Mouse (Mus musculus): ENCODE results near the gene Srgap1. TPM values are rescaled to one million over a fixed set of nuclear protein-coding genes. Genes with fewer than 3 reads are reported as not detected.

Gene Srgap1
- polyA plus RNA-seq, 1 experiment: 4.9 TPM

- DNase-seq (ENCODE audit: low spot score): no peak
Measured at GRCm38 (mm10) chr10:122017063-122017462, 30.1 kb downstream of the Srgap1 start.

- DNase-seq (ENCODE audit: low spot score): no peak
Measured at GRCm38 (mm10) chr10:122016631-122017030, 30.5 kb downstream of the Srgap1 start.

GRCm38 (mm10) chr10:122012321-122012720, 34.8 kb downstream of the Srgap1 start:
- DNase-seq (ENCODE audit: low spot score): no peak

GRCm38 (mm10) chr10:122008731-122009391, 38.3 kb downstream of the Srgap1 start:
- DNase-seq (ENCODE audit: low spot score): no peak

GRCm38 (mm10) chr10:122008370-122008730, 38.8 kb downstream of the Srgap1 start:
- DNase-seq (ENCODE audit: low spot score): no peak

GRCm38 (mm10) chr10:122006606-122007005, 40.5 kb downstream of the Srgap1 start:
- DNase-seq (ENCODE audit: low spot score): no peak

GRCm38 (mm10) chr10:122006151-122006550, 41.0 kb downstream of the Srgap1 start:
- DNase-seq (ENCODE audit: low spot score): no peak

- no peak for DNase-seq (ENCODE audit: low spot score)
Measured at GRCm38 (mm10) chr10:122005560-122005959, 41.6 kb downstream of the Srgap1 start.

- DNase-seq (ENCODE audit: low spot score): no peak
Measured at GRCm38 (mm10) chr10:122002930-122003329, 44.2 kb downstream of the Srgap1 start.

GRCm38 (mm10) chr10:121998806-121999205, 48.3 kb downstream of the Srgap1 start:
- no peak for DNase-seq (ENCODE audit: low spot score)

GRCm38 (mm10) chr10:121996500-121996899, 50.6 kb downstream of the Srgap1 start:
- DNase-seq (ENCODE audit: low spot score): no peak

GRCm38 (mm10) chr10:121995448-121995847, 51.7 kb downstream of the Srgap1 start:
- no peak for DNase-seq (ENCODE audit: low spot score)

- DNase-seq (ENCODE audit: low spot score): no peak
Measured at GRCm38 (mm10) chr10:121994660-121995059, 52.5 kb downstream of the Srgap1 start.

GRCm38 (mm10) chr10:121992609-121993008, 54.5 kb downstream of the Srgap1 start:
- no peak for DNase-seq (ENCODE audit: low spot score)

- no peak for DNase-seq (ENCODE audit: low spot score)
Measured at GRCm38 (mm10) chr10:121986997-121987396, 60.1 kb downstream of the Srgap1 start.

GRCm38 (mm10) chr10:121984887-121985286, 62.2 kb downstream of the Srgap1 start:
- no peak for DNase-seq (ENCODE audit: low spot score)

GRCm38 (mm10) chr10:121983993-121984610, 63.0 kb downstream of the Srgap1 start:
- DNase-seq (ENCODE audit: low spot score): no peak

- DNase-seq (ENCODE audit: low spot score): no peak
Measured at GRCm38 (mm10) chr10:121975330-121975729, 71.8 kb downstream of the Srgap1 start.

- no peak for DNase-seq (ENCODE audit: low spot score)
Measured at GRCm38 (mm10) chr10:121974591-121974990, 72.5 kb downstream of the Srgap1 start.

- DNase-seq (ENCODE audit: low spot score): no peak
Measured at GRCm38 (mm10) chr10:121973281-121973680, 73.8 kb downstream of the Srgap1 start.

- no peak for DNase-seq (ENCODE audit: low spot score)
Measured at GRCm38 (mm10) chr10:121972249-121972892, 74.7 kb downstream of the Srgap1 start.

GRCm38 (mm10) chr10:121971658-121972057, 75.5 kb downstream of the Srgap1 start:
- no peak for DNase-seq (ENCODE audit: low spot score)

GRCm38 (mm10) chr10:121970912-121971311, 76.2 kb downstream of the Srgap1 start:
- DNase-seq (ENCODE audit: low spot score): no peak
